Mouse (Mus musculus) central nervous system, embryonic 14 days (tissue): ENCODE data around the gene Coa5. TPM values are rescaled to one million over a fixed set of nuclear protein-coding genes. Genes with fewer than 3 reads are reported as not detected.

Source experiments
- polyA plus RNA-seq: library from polyadenylated mRNA; depleted of rRNA; stranded (reverse); fragments of >200 nt; gene quantifications from 2 replicates; pipeline ENCODE4 v1.2.3, GENCODE M21; 2012; rRNA removed

Coa5 gene
- 46.8 and 47.6 TPM in 2 replicates for polyA plus RNA-seq

GRCm38 (mm10) chr1:37429366-37430296, at the start of gene Coa5, which contains the start of gene Unc50:
Gene Coa5 (minus strand): TSS chr1:37430103.
Gene Unc50 (plus strand): TSS chr1:37430139.

Other genes with a start within 250 kb of the Coa5 start
- 0.11 and 0.14 TPM in 2 replicates for gene Cnga3, start 215.7 kb downstream of the Coa5 start, polyA plus RNA-seq
- 27.9 and 32.3 TPM in 2 replicates for gene Inpp4a, start 130.2 kb downstream of the Coa5 start, polyA plus RNA-seq
- gene Unc50, start within 50 bp of the Coa5 start, polyA plus RNA-seq = 91.6 and 97.9 TPM in 2 replicates
- gene Mgat4a, start 110.9 kb upstream of the Coa5 start, polyA plus RNA-seq = 7.6 and 9.1 TPM in 2 replicates